In genomic region chr17:31841842-31842611, GRCm38 (mm10) we compare ENCODE assay signal across 9 mouse cellular contexts. TPM values are rescaled to one million over a fixed set of nuclear protein-coding genes. Genes with fewer than 3 reads are reported as not detected.
A peak's percentile ranks its signal among the peaks of the same experiment; 100 is the strongest.
DNase-seq lines count a peak whose midpoint lies in the region; TF ChIP-seq lines count a peak whose summit lies in the region.
"Had no signal": no experiment of that assay in that cellular context is flagged by ENCODE, and none has a peak within 500 bp of the region (broad histone marks: within the 10 kb centered on the region; RNA-seq: fewer than 3 reads in every experiment).

No protein-coding gene starts in this region.

- H3K79me2 ChIP-seq in myocyte (ENCODE audit: control insufficient read depth, insufficient read depth) = no peaks in the 10 kb centered on the region

- peaks cover 17% of the 10 kb centered on the region for H3K36me3 ChIP-seq in myocyte (ENCODE audit: control insufficient read depth, insufficient read depth)

- H3K27ac ChIP-seq in bone marrow macrophage, adult 2 months (ENCODE audit: insufficient read depth, low read depth, low read length) = peak overlapping the region; percentile 72

- H3K4me3 ChIP-seq in bone marrow macrophage, adult 2 months (ENCODE audit: insufficient read depth, low read length) = 0 out of 2 replicates have a peak overlapping the region, but pooled peaks have one; percentile 8
- H3K4me3 ChIP-seq in myocyte = no peak overlapping the region

- 0 out of 2 replicates have a peak, but pooled peaks have one; percentile 60 for TF ChIP-seq POLR2A in bone marrow macrophage, adult 2 months (IDR thresholded peaks at IDR 0.05; ENCODE audit: borderline replicate concordance, low read depth, low read length)
- peak; percentile 24 for TF ChIP-seq POLR2A in myocyte (IDR thresholded peaks at IDR 0.05; ENCODE audit: insufficient read length, low read depth)

- peaks cover 38% of the 10 kb centered on the region for H3K4me1 ChIP-seq in bone marrow macrophage, adult 2 months (ENCODE audit: control insufficient read depth, insufficient read depth, low read length)

- H3K4me2 ChIP-seq in myocyte (ENCODE audit: low read depth) = no peak overlapping the region

- H3K27me3 ChIP-seq in myocyte (ENCODE audit: control insufficient read depth, insufficient read depth, insufficient read length) = no peaks in the 10 kb centered on the region

- H3ac ChIP-seq in myocyte (ENCODE audit: control insufficient read depth, insufficient read length) = no peak overlapping the region

- peak; percentile 41 for DNase-seq in kidney, postnatal 10 days
- DNase-seq in kidney, adult 11 months = no peak
- peak; percentile 60 for DNase-seq in induced T-regulatory cell, adult 2 months (ENCODE audit: low read depth)
- DNase-seq in adrenal gland, postnatal 36 days = no peak
- no peak for DNase-seq in cerebellum, adult 8-10 months
- DNase-seq in thymus, postnatal 25 days = no peak
- DNase-seq: midbrain, embryonic 14.5 days had no signal

- no peak for TF ChIP-seq CTCF in bone marrow macrophage, adult 2 months (IDR thresholded peaks at IDR 0.05; ENCODE audit: low read depth, low read length)

TF ChIP-seq in myocyte, 11 proteins besides CTCF, POLR2A, EP300 and RAD21:
- no peak for TF ChIP-seq TCF3 (IDR thresholded peaks at IDR 0.05; ENCODE audit: insufficient read length, low read depth)
- peak; percentile 48; the same call in 1 of the 2 replicates for TF ChIP-seq CEBPB (IDR thresholded peaks at IDR 0.05; ENCODE audit: insufficient read depth, poor library complexity, severe bottlenecking)
- peak; percentile 87 for TF ChIP-seq POLR2AphosphoS2 (IDR thresholded peaks at IDR 0.05; ENCODE audit: insufficient read length, low read depth)
- no peak for TF ChIP-seq MYOG (IDR thresholded peaks at IDR 0.05; ENCODE audit: control insufficient read depth in 1 of 3, insufficient read depth in 1 of 3, insufficient read length in 2 of 3, low read depth in 2 of 3)
- peak in 1 of 3 experiments; percentile 20 for TF ChIP-seq MYOD1 (IDR thresholded peaks at IDR 0.05; ENCODE audit: control insufficient read depth in 1 of 3, insufficient read length in 2 of 3, low read depth in 2 of 3)
TF ChIP-seq in myocyte: peak in this region for 3.

RNA-seq across cellular contexts. Expression of gene Sik1, which starts 13.6 kb away (rescaled TPM):
- polyA plus RNA-seq in bone marrow macrophage, adult 2 months (2012; ENCODE audit: insufficient read depth, insufficient read length, missing spikeins) = 24.8 and 25.7 TPM in 2 replicates
- 37.1 TPM for polyA plus RNA-seq in myocyte (2012; fragmentation: generic; extraction: Trizol)
- 100 to 1,000 TPM; 124 to 127 TPM for total RNA-seq in adrenal gland, postnatal 36 days (2021)

Comparison
In these comparisons a context has a peak if more than half of its experiments do, and no peak if none do; other contexts are left out.
1. DNase-seq: peak in kidney, postnatal 10 days (single experiment) and induced T-regulatory cell, adult 2 months (single experiment); none in kidney, adult 11 months (single experiment), adrenal gland, postnatal 36 days (0 of 2), cerebellum, adult 8-10 months (single experiment) and thymus, postnatal 25 days (single experiment).